17 mouse cellular contexts compared by ENCODE assay signal in genomic region chr3:101541571-101541970, GRCm38 (mm10).
"Had no signal": no experiment of that assay in that cellular context is flagged by ENCODE, and none has a peak within 500 bp of the region (broad histone marks: within the 10 kb centered on the region; RNA-seq: fewer than 3 reads in every experiment).

No protein-coding gene starts in this region.

- H3K4me3 ChIP-seq: kidney, embryonic 15.5 days; limb, embryonic 10.5 days; limb, embryonic 13.5 days; liver, embryonic 12.5 days; liver, embryonic 15.5 days; lung, embryonic 15.5 days; midbrain, embryonic 12.5 days; myocyte had no signal

- DNase-seq: kidney, adult 8-10 months; kidney, postnatal 14 days; kidney, postnatal 4 days; liver; lung, adult 18-20 months; lung, postnatal 10 days; lung, postnatal 36 days; thymus, adult 18-20 months had no signal

- ATAC-seq: liver, embryonic 12.5 days; midbrain, embryonic 16.5 days had no signal

- H3K9ac ChIP-seq: kidney, embryonic 15.5 days; limb, embryonic 13.5 days; liver, embryonic 12.5 days; liver, embryonic 15.5 days; lung, embryonic 15.5 days; midbrain, embryonic 12.5 days had no signal

- H3K27me3 ChIP-seq: kidney, embryonic 15.5 days; limb, embryonic 13.5 days; lung, embryonic 15.5 days; midbrain, embryonic 12.5 days had no signal

- H3K27ac ChIP-seq: kidney, embryonic 15.5 days; limb, embryonic 10.5 days; limb, embryonic 13.5 days; liver, embryonic 12.5 days; liver, embryonic 15.5 days; lung, embryonic 15.5 days; midbrain, embryonic 12.5 days had no signal

- H3K4me2 ChIP-seq: kidney, embryonic 15.5 days; limb, embryonic 13.5 days; liver, embryonic 12.5 days; liver, embryonic 15.5 days; lung, embryonic 15.5 days; midbrain, embryonic 12.5 days had no signal

- H3K36me3 ChIP-seq: kidney, embryonic 15.5 days; limb, embryonic 10.5 days; limb, embryonic 13.5 days; liver, embryonic 12.5 days; liver, embryonic 15.5 days; lung, embryonic 15.5 days; midbrain, embryonic 12.5 days had no signal

- H3K9me3 ChIP-seq: kidney, embryonic 15.5 days; limb, embryonic 10.5 days; limb, embryonic 13.5 days; liver, embryonic 12.5 days; liver, embryonic 15.5 days; lung, embryonic 15.5 days; midbrain, embryonic 12.5 days had no signal
